Mouse (Mus musculus): ENCODE data around the gene Smarcb1. TPM values are rescaled to one million over a fixed set of nuclear protein-coding genes. Genes with fewer than 3 reads are reported as not detected.

The Smarcb1 gene
- total RNA-seq (2015; ENCODE audit: low replicate concordance) = 9.4 and 16.9 TPM in 2 replicates
- 15.7 and 16.7 TPM in 2 replicates for total RNA-seq (2017; ENCODE audit: low replicate concordance)

- ATAC-seq (replicated peaks; ENCODE audit: low FRiP score, poor library complexity, severe bottlenecking) = peak; percentile 90
These were observed at the start of gene Smarcb1 for GRCm38 (mm10) chr10:75921026-75921725. Smarcb1 (minus strand) TSS chr10:75921617.

GRCm38 (mm10) chr10:75954381-75954811 lies 33.0 kb upstream of the Smarcb1 start, which contains the start of gene Gm5134:
Gm5134 (plus strand) TSS chr10:75954514.
- ATAC-seq (replicated peaks; ENCODE audit: low FRiP score, poor library complexity, severe bottlenecking) = no peak

- ATAC-seq (replicated peaks; ENCODE audit: low FRiP score, poor library complexity, severe bottlenecking) = peak; percentile 79
These were observed 30.1 kb upstream of the Smarcb1 start for GRCm38 (mm10) chr10:75951424-75952050.

GRCm38 (mm10) chr10:75950791-75951210 lies 29.4 kb upstream of the Smarcb1 start:
- ATAC-seq (replicated peaks; ENCODE audit: low FRiP score, poor library complexity, severe bottlenecking) = no peak

- ATAC-seq (replicated peaks; ENCODE audit: low FRiP score, poor library complexity, severe bottlenecking) = no peak
These were observed 27.9 kb upstream of the Smarcb1 start for GRCm38 (mm10) chr10:75949053-75950045.

- ATAC-seq (replicated peaks; ENCODE audit: low FRiP score, poor library complexity, severe bottlenecking) = no peak
These were observed 26.7 kb upstream of the Smarcb1 start for GRCm38 (mm10) chr10:75948079-75948478.

- no peak for ATAC-seq (replicated peaks; ENCODE audit: low FRiP score, poor library complexity, severe bottlenecking)
These were observed 24.5 kb upstream of the Smarcb1 start for GRCm38 (mm10) chr10:75945896-75946295.

GRCm38 (mm10) chr10:75945213-75945612 lies 23.8 kb upstream of the Smarcb1 start:
- no peak for ATAC-seq (replicated peaks; ENCODE audit: low FRiP score, poor library complexity, severe bottlenecking)

GRCm38 (mm10) chr10:75944066-75944772 lies 22.8 kb upstream of the Smarcb1 start:
- no peak for ATAC-seq (replicated peaks; ENCODE audit: low FRiP score, poor library complexity, severe bottlenecking)

- ATAC-seq (replicated peaks; ENCODE audit: low FRiP score, poor library complexity, severe bottlenecking) = no peak
These were observed 21.5 kb upstream of the Smarcb1 start, which contains the start of gene Vpreb3 for GRCm38 (mm10) chr10:75942736-75943477. Vpreb3 (plus strand) TSS chr10:75943057.

GRCm38 (mm10) chr10:75941042-75941824 lies 19.8 kb upstream of the Smarcb1 start:
- no peak for ATAC-seq (replicated peaks; ENCODE audit: low FRiP score, poor library complexity, severe bottlenecking)

- no peak for ATAC-seq (replicated peaks; ENCODE audit: low FRiP score, poor library complexity, severe bottlenecking)
These were observed 19.1 kb upstream of the Smarcb1 start, which contains the start of gene Gm867 for GRCm38 (mm10) chr10:75940520-75940919. Gm867 (minus strand) TSS chr10:75940672.

GRCm38 (mm10) chr10:75939481-75940234 lies 18.2 kb upstream of the Smarcb1 start:
- peak; percentile 82 for ATAC-seq (replicated peaks; ENCODE audit: low FRiP score, poor library complexity, severe bottlenecking)

GRCm38 (mm10) chr10:75937851-75938643 lies 16.6 kb upstream of the Smarcb1 start:
- peak; percentile 56 for ATAC-seq (replicated peaks; ENCODE audit: low FRiP score, poor library complexity, severe bottlenecking)

GRCm38 (mm10) chr10:75936909-75937667 lies 15.7 kb upstream of the Smarcb1 start:
- no peak for ATAC-seq (replicated peaks; ENCODE audit: low FRiP score, poor library complexity, severe bottlenecking)

Data from erythroblast, adult 5-6 weeks (primary cell).